Mouse (Mus musculus) spleen, adult 2 months (tissue): Measurements from ENCODE around the gene Arnt2. TPM values are rescaled to one million over a fixed set of nuclear protein-coding genes. Genes with fewer than 3 reads are reported as not detected.

ENCODE experiments used
- DNase-seq, 2 experiments: peaks; one replicate each; pipeline versions ENCODE4 v3.0.0 to v3.0.0-alpha.2; 2012 to 2021; ENCODE audit warnings: low spot score in 2 of 2, low read depth in 1 of 2
- H3K27ac ChIP-seq: fragments of 200-500 bp; 2 replicates; pipeline ENCODE4 v1.5.1; 2012; ENCODE audit warnings: low read length, inconsistent platforms; ENCODE audit not compliant: insufficient read depth
- H3K27me3 ChIP-seq: fragments of 200-500 bp; 2 replicates; pipeline ENCODE4 v1.6.1; 2012; ENCODE audit warnings: mild to moderate bottlenecking, moderate library complexity, low read length, inconsistent platforms; ENCODE audit not compliant: control insufficient read depth, insufficient read depth
- H3K36me3 ChIP-seq: fragments of 200-500 bp; 2 replicates; pipeline ENCODE4 v1.6.1; 2012; ENCODE audit warnings: mild to moderate bottlenecking, low read length, inconsistent platforms; ENCODE audit not compliant: control insufficient read depth, insufficient read depth
- H3K4me1 ChIP-seq: fragments of 200-500 bp; 2 replicates; pipeline ENCODE4 v1.6.1; 2011; ENCODE audit warnings: inconsistent platforms; ENCODE audit not compliant: control insufficient read depth, insufficient read depth, insufficient read length
- H3K4me3 ChIP-seq: fragments of 200-500 bp; 2 replicates; pipeline ENCODE4 v1.5.1; 2011; ENCODE audit warnings: mild to moderate bottlenecking, inconsistent platforms; ENCODE audit not compliant: insufficient read depth, insufficient read length; ENCODE audit errors: extremely low read depth
- CTCF ChIP-seq: fragments of 200-500 bp; IDR thresholded peaks from 2 replicates; pipeline ENCODE4 v1.5.1; 2011; ENCODE audit warnings: mild to moderate bottlenecking, inconsistent platforms; ENCODE audit not compliant: insufficient read depth, insufficient read length, insufficient replicate concordance; ENCODE audit errors: extremely low read depth
- POLR2A ChIP-seq: fragments of 200-500 bp; IDR thresholded peaks from 2 replicates; pipeline ENCODE4 v1.6.1; 2011; ENCODE audit warnings: low read depth, low read length, inconsistent platforms
- WGBS: fragments of 180-500 bp; shearing (Covaris S2); methylation state at CpG from one replicate; pipeline ENCODE4 v1.1.7; 2018; 5-methylcytosine and 5-hydroxymethylcytosine counted together
- polyA plus RNA-seq: library from polyadenylated mRNA; depleted of rRNA; stranded (reverse); fragments of >200 nt; gene quantifications from 2 replicates; pipeline ENCODE4 v1.2.3, GENCODE M21; 2012; rRNA removed

Gene Arnt2
- polyA plus RNA-seq, result 2.0 and 2.2 TPM in 2 replicates

- no peak for DNase-seq
- TF ChIP-seq POLR2A (no peak), CTCF (no peak)
- peak within 1 kb of the TSS; percentile 13; the same call in 1 of the 2 replicates for H3K4me3 ChIP-seq
- no peaks in the 10 kb centered on the region; the same call in 1 of the 2 replicates for H3K4me1 ChIP-seq
- peaks cover 9% of the 10 kb centered on the region; the same call in 1 of the 2 replicates for H3K27me3 ChIP-seq
- no peak within 1 kb of the TSS; the same call in 1 of the 2 replicates for H3K27ac ChIP-seq
- H3K36me3 ChIP-seq, result no peaks in the 10 kb centered on the region
- WGBS, result 4% methylated on average over 60 of the region's 69 CpGs
These were observed at the start of gene Arnt2 for GRCm38 (mm10) chr7:84409896-84410521. TSS of gene Arnt2 (minus strand) at chr7:84410176.

GRCm38 (mm10) chr7:84451681-84452080 lies 41.7 kb upstream of the Arnt2 start:
- no peaks in the 10 kb centered on the region for H3K27me3 ChIP-seq
- no peaks in the 10 kb centered on the region for H3K4me1 ChIP-seq
- no peak overlapping the region for H3K27ac ChIP-seq
- H3K36me3 ChIP-seq, result no peaks in the 10 kb centered on the region
- no peak for DNase-seq
- TF ChIP-seq CTCF, result no peak
- TF ChIP-seq POLR2A, result no peak
- no peak overlapping the region for H3K4me3 ChIP-seq

GRCm38 (mm10) chr7:84449066-84449465 lies 39.1 kb upstream of the Arnt2 start:
- H3K4me1 ChIP-seq, result no peaks in the 10 kb centered on the region
- DNase-seq, result no peak
- H3K4me3 ChIP-seq, result no peak overlapping the region
- TF ChIP-seq CTCF (no peak), POLR2A (no peak)
- H3K27me3 ChIP-seq, result no peaks in the 10 kb centered on the region
- no peaks in the 10 kb centered on the region for H3K36me3 ChIP-seq
- H3K27ac ChIP-seq, result no peak overlapping the region
- WGBS, result 58% methylated on average over 2 of the region's 2 CpGs

GRCm38 (mm10) chr7:84448512-84448911 lies 38.5 kb upstream of the Arnt2 start:
- Histone ChIP-seq H3K27me3 (no peaks in the 10 kb centered on the region), H3K36me3 (no peaks in the 10 kb centered on the region), H3K4me1 (no peaks in the 10 kb centered on the region), H3K27ac (no peak overlapping the region), H3K4me3 (no peak overlapping the region)
- no peak for DNase-seq
- TF ChIP-seq POLR2A, result no peak
- TF ChIP-seq CTCF, result no peak

- WGBS, result 93% methylated on average over 5 of the region's 5 CpGs
- no peak overlapping the region for H3K27ac ChIP-seq
- no peaks in the 10 kb centered on the region for H3K4me1 ChIP-seq
- TF ChIP-seq CTCF, result no peak
- no peak for TF ChIP-seq POLR2A
- DNase-seq, result no peak
- no peaks in the 10 kb centered on the region for H3K36me3 ChIP-seq
- no peak overlapping the region for H3K4me3 ChIP-seq
- H3K27me3 ChIP-seq, result no peaks in the 10 kb centered on the region
These were observed 37.9 kb upstream of the Arnt2 start for GRCm38 (mm10) chr7:84447740-84448435.

- Histone ChIP-seq H3K4me1 (no peaks in the 10 kb centered on the region), H3K27me3 (no peaks in the 10 kb centered on the region), H3K36me3 (no peaks in the 10 kb centered on the region), H3K4me3 (no peak overlapping the region), H3K27ac (no peak overlapping the region)
- no peak for TF ChIP-seq CTCF
- no peak for TF ChIP-seq POLR2A
- WGBS, result 30% methylated on average over 4 of the region's 4 CpGs
- DNase-seq, result no peak
These were observed 37.1 kb upstream of the Arnt2 start for GRCm38 (mm10) chr7:84447060-84447459.

- TF ChIP-seq POLR2A (no peak), CTCF (no peak)
- WGBS, result 88% methylated on average over 2 of the region's 2 CpGs
- Histone ChIP-seq H3K4me1 (no peaks in the 10 kb centered on the region), H3K36me3 (no peaks in the 10 kb centered on the region), H3K4me3 (no peak overlapping the region), H3K27ac (no peak overlapping the region), H3K27me3 (no peaks in the 10 kb centered on the region)
- no peak for DNase-seq
These were observed 32.5 kb upstream of the Arnt2 start for GRCm38 (mm10) chr7:84442343-84442911.
